Mouse (Mus musculus): ENCODE measurements around the gene Gm21885.

- no peak for TF ChIP-seq CTCF (IDR thresholded peaks at IDR 0.05; ENCODE audit: low read depth)
- no peak for TF ChIP-seq EP300 (IDR thresholded peaks at IDR 0.05; ENCODE audit: low read depth)
These were observed 37.3 kb upstream of the Gm21885 start for GRCm38 (mm10) chr11:94244385-94244784.
